Mouse (Mus musculus) forebrain, postnatal 0 days (tissue): ENCODE measurements at regions not wholly inside any gene's neighbourhood (a gene's known extent, or its start where the extent isn't known, plus 50 kb on each side); places are given as distances from the start of the nearest gene placed in this dataset.
A peak's percentile ranks its signal among the peaks of the same experiment; 100 is the strongest.

Experiments
- ATAC-seq: fragments of 200-750 bp; cut with Nextera tagmentation; 2 replicates; pipeline ENCODE4 v1.8.0; 2017; ENCODE audit warnings: mild to moderate bottlenecking, moderate library complexity
- DNase-seq: peaks from one replicate; pipeline ENCODE4 v3.0.0-alpha.2; 2015
- H3K27ac ChIP-seq: fragments of 300-500 bp; sonication (generic); 2 replicates; pipeline ENCODE4 v1.5.1; 2014; ENCODE audit warnings: low read depth, mild to moderate bottlenecking, antibody characterized with exemption, low read length, moderate library complexity, mixed read lengths
- H3K27me3 ChIP-seq: fragments of 300-500 bp; sonication (generic); 2 replicates; pipeline ENCODE4 v1.6.1; 2014; ENCODE audit warnings: mild to moderate bottlenecking, low read length, mixed read lengths; ENCODE audit not compliant: insufficient read depth
- H3K36me3 ChIP-seq: fragments of 300-500 bp; sonication (generic); 2 replicates; pipeline ENCODE4 v1.6.1; 2014; ENCODE audit warnings: mild to moderate bottlenecking, moderate library complexity; ENCODE audit not compliant: insufficient read depth
- H3K4me1 ChIP-seq: fragments of 300-500 bp; sonication (generic); 2 replicates; pipeline ENCODE4 v1.6.1; 2014; ENCODE audit warnings: antibody characterized with exemption; ENCODE audit not compliant: insufficient read depth
- H3K4me2 ChIP-seq: fragments of 300-500 bp; sonication (generic); 2 replicates; pipeline ENCODE4 v1.6.1; 2014; ENCODE audit warnings: low read depth, mild to moderate bottlenecking, moderate library complexity
- H3K4me3 ChIP-seq: fragments of 300-500 bp; sonication (generic); 2 replicates; pipeline ENCODE4 v1.5.1; 2014; ENCODE audit warnings: low read depth, low read length, mixed read lengths
- H3K9ac ChIP-seq: fragments of 300-500 bp; sonication (generic); 2 replicates; pipeline ENCODE4 v1.6.1; 2014; ENCODE audit warnings: mild to moderate bottlenecking
- H3K9me3 ChIP-seq: fragments of 300-500 bp; sonication (generic); 2 replicates; pipeline ENCODE4 v1.6.1; 2016; ENCODE audit warnings: low read length
- CTCF ChIP-seq: sonication (generic); IDR thresholded peaks from 2 replicates; pipeline ENCODE4 v1.5.1; 2016; ENCODE audit warnings: antibody characterized with exemption, control low read depth, low read depth
- WGBS: fragments of 180-500 bp; shearing (Covaris S2); extraction: QIAGEN DNeasy Blood & Tissue Kit; methylation state at CpG from one replicate; pipeline ENCODE4 v1.1.7; 2014; 5-methylcytosine and 5-hydroxymethylcytosine counted together

- 91% methylated on average over 10 of the region's 10 CpGs for WGBS
- H3K4me3 ChIP-seq = no peak overlapping the region
- no peak overlapping the region for H3K4me2 ChIP-seq
- no peak for DNase-seq
- no peak for TF ChIP-seq CTCF
- H3K27me3 ChIP-seq = no peaks in the 10 kb centered on the region
- H3K9ac ChIP-seq = no peak overlapping the region
- no peaks in the 10 kb centered on the region for H3K36me3 ChIP-seq
- H3K27ac ChIP-seq = no peak overlapping the region
- no peaks in the 10 kb centered on the region for H3K9me3 ChIP-seq
- no peak for ATAC-seq
- no peaks in the 10 kb centered on the region for H3K4me1 ChIP-seq
These were observed 154.5 kb downstream of the Atxn7l3b start for GRCm38 (mm10) chr10:112774262-112774661.

GRCm38 (mm10) chr10:112746683-112747082 lies 182.1 kb downstream of the Atxn7l3b start:
- DNase-seq = peak; percentile 64
- Histone ChIP-seq H3K27me3 (no peaks in the 10 kb centered on the region), H3K4me2 (no peak overlapping the region), H3K27ac (no peak overlapping the region), H3K4me3 (no peak overlapping the region), H3K9me3 (no peaks in the 10 kb centered on the region), H3K36me3 (no peaks in the 10 kb centered on the region), H3K4me1 (no peaks in the 10 kb centered on the region), H3K9ac (no peak overlapping the region)
- 56% methylated on average over 1 of the region's 1 CpGs for WGBS
- ATAC-seq = peak; percentile 78; the same call in 1 of the 2 replicates
- TF ChIP-seq CTCF = peak; percentile 72

DNA sequence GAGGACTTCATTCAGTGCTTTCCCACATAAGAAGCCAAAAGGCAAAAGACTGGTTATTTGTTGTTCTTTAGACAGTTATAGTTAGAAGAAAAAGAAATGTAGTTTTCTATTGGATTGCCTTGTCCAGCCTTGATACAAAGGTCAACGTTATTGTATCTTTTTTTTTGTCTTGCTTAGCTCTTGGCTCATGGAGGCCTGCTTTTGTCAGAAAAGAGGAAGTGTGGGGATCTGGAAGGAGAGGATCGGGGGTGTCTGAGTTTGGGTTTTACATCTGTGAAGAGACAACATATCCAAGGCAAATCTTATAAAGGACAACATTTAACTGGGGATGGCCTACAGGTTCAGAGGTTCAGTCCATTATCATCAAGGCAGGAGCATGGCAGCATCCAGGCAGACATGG lies 185.3 kb downstream of the Atxn7l3b start:
- no peaks in the 10 kb centered on the region for H3K27me3 ChIP-seq
- H3K9ac ChIP-seq = no peak overlapping the region
- 89% methylated on average over 2 of the region's 2 CpGs for WGBS
- H3K36me3 ChIP-seq = no peaks in the 10 kb centered on the region
- no peak overlapping the region for H3K27ac ChIP-seq
- no peak overlapping the region for H3K4me2 ChIP-seq
- DNase-seq = no peak
- H3K4me1 ChIP-seq = no peaks in the 10 kb centered on the region
- no peak for TF ChIP-seq CTCF
- no peaks in the 10 kb centered on the region for H3K9me3 ChIP-seq
- no peak for ATAC-seq
- no peak overlapping the region for H3K4me3 ChIP-seq

DNA sequence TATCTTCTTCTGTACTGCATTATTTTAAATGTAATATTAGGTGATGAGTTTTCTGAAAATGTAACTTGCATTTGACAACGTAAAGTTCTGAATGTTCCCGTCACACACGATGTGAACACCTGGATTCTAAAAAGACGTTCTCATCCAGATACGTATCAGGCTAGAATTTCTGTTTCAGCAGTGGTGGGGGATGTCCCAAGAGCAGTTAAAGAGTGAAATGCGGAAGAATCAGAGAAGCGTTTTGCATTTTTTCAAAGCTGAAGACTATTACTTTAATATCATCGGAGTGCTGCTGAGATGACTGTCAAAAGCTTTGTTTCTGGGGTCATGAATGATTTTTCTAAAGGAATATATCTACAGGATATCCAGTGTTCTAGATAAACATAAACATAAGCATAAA lies 186.7 kb downstream of the Atxn7l3b start:
- Histone ChIP-seq H3K27ac (no peak overlapping the region), H3K27me3 (no peaks in the 10 kb centered on the region), H3K4me2 (no peak overlapping the region), H3K36me3 (no peaks in the 10 kb centered on the region), H3K9me3 (no peaks in the 10 kb centered on the region), H3K9ac (no peak overlapping the region), H3K4me3 (no peak overlapping the region), H3K4me1 (no peaks in the 10 kb centered on the region)
- no peak for ATAC-seq
- no peak for TF ChIP-seq CTCF
- 89% methylated on average over 8 of the region's 8 CpGs for WGBS
- no peak for DNase-seq
